Mouse (Mus musculus) liver, embryonic 15.5 days (tissue): ENCODE measurements around the gene Furin. TPM values are rescaled to one million over a fixed set of nuclear protein-coding genes. Genes with fewer than 3 reads are reported as not detected.
"Not testable (repeated sequence)": the region's sequence is repeated elsewhere in the genome, so short reads cannot be mapped to it uniquely, and the experiment has no call there.

Experiments
- ATAC-seq: fragments of 200-750 bp; cut with Nextera tagmentation; 2 replicates; pipeline ENCODE4 v1.8.0; 2017; ENCODE audit warnings: moderate number of reproducible peaks, mild to moderate bottlenecking, moderate library complexity; ENCODE audit not compliant: insufficient read depth
- H3K27ac ChIP-seq: fragments of 300-500 bp; sonication (generic); replicated peaks from 2 replicates; pipeline ENCODE4 v1.5.1; 2015; ENCODE audit warnings: mild to moderate bottlenecking, inconsistent platforms
- H3K27me3 ChIP-seq: fragments of 300-500 bp; sonication (generic); 2 replicates; pipeline ENCODE4 v1.6.1; 2015; ENCODE audit warnings: mild to moderate bottlenecking, inconsistent platforms
- H3K36me3 ChIP-seq: fragments of 300-500 bp; sonication (generic); replicated peaks from 2 replicates; pipeline ENCODE4 v1.6.1; 2015; ENCODE audit warnings: moderate library complexity, mild to moderate bottlenecking, inconsistent platforms
- H3K4me1 ChIP-seq: fragments of 300-500 bp; sonication (generic); replicated peaks from 2 replicates; pipeline ENCODE4 v1.6.1; 2015; ENCODE audit warnings: inconsistent platforms
- H3K4me2 ChIP-seq: fragments of 300-500 bp; sonication (generic); 2 replicates; pipeline ENCODE4 v1.6.1; 2015; ENCODE audit warnings: moderate library complexity, mild to moderate bottlenecking, inconsistent platforms
- H3K4me3 ChIP-seq: fragments of 300-500 bp; sonication (generic); replicated peaks from 2 replicates; pipeline ENCODE4 v1.5.1; 2015; ENCODE audit warnings: mild to moderate bottlenecking, inconsistent platforms
- H3K9ac ChIP-seq: fragments of 300-500 bp; sonication (generic); 2 replicates; pipeline ENCODE4 v1.6.1; 2015; ENCODE audit warnings: moderate library complexity, mild to moderate bottlenecking, inconsistent platforms
- H3K9me3 ChIP-seq: fragments of 300-500 bp; sonication (generic); replicated peaks from 2 replicates; pipeline ENCODE4 v1.6.1; 2016; ENCODE audit warnings: inconsistent platforms
- WGBS: fragments of 180-500 bp; shearing (Covaris S2); methylation state at CpG from one replicate; pipeline ENCODE4 v1.1.7; 2015; ENCODE audit warnings: mixed read lengths; ENCODE audit not compliant: insufficient replicate concordance; 5-methylcytosine and 5-hydroxymethylcytosine counted together
- polyA plus RNA-seq: library from polyadenylated mRNA; unstranded; fragments of >200 nt; fragmentation: Nextera tagmentation; extraction: Ambion mirVana; gene quantifications from 2 replicates; pipeline ENCODE4 v1.2.1, GENCODE M21; 2015

The Furin gene
- polyA plus RNA-seq, 1 experiment from 2014 or later = 8.0 TPM

DNA sequence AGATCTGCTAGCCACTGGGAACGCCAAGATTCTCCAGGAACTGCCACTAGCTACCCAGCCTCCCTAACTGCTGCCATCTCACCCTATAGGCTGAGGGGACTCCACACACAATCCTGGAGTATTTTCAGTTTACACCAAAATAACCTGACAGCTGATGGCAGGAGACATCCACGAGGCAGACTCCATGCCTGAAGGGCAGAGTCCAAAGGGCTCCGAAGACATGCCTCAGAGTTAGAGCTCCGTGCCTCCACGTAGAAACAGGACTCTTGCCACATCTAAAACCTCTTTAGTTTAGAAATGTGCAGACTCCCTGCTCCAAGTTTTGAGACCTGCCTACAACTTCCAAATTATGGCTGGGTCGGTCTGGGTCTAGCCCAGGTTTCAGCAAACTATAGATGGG lies 4.7 kb downstream of the Furin start:
- Histone ChIP-seq H3K4me3 (peak overlapping the region; percentile 73), H3K36me3 (peaks cover 28% of the 10 kb centered on the region), H3K4me1 (peaks cover 45% of the 10 kb centered on the region), H3K9me3 (no peaks in the 10 kb centered on the region), H3K4me2 (peak overlapping the region; percentile 85), H3K27ac (peak overlapping the region; percentile 79), H3K9ac (peak overlapping the region; percentile 25), H3K27me3 (peaks cover 60% of the 10 kb centered on the region)
- WGBS = 66% methylated on average over 6 of the region's 6 CpGs
- ATAC-seq = 0 out of 2 replicates have a peak, but pooled peaks have one; percentile 6

DNA sequence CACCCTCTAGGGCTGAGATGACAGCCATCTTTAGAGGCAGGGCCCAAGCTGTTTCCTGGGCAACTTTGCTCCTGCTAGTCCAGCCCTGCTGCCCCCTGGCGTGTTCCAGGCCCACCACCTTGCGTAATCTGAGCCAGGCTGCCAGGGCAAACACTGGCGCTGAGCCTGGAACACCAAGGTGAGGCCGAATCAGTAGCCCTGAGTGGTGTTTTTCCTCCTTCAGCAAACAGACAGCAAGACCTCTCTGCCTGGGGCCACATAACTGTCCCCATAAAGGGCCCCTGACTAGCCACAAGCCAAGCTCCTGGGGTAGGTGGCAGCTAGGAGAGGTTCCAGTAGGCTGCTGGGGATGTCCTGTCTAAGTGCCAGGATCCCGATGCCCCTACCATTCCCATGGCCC lies 5.1 kb downstream of the Furin start:
- peak overlapping the region; percentile 25; the same call in 1 of the 2 replicates for H3K9ac ChIP-seq
- 53% methylated on average over 5 of the region's 5 CpGs for WGBS
- peak; percentile 49; the same call in 1 of the 2 replicates for ATAC-seq
- H3K4me2 ChIP-seq = peak overlapping the region; percentile 85
- H3K4me1 ChIP-seq = peaks cover 45% of the 10 kb centered on the region
- H3K9me3 ChIP-seq = no peaks in the 10 kb centered on the region
- peaks cover 33% of the 10 kb centered on the region for H3K36me3 ChIP-seq
- H3K4me3 ChIP-seq = peak overlapping the region; percentile 73; the same call in 1 of the 2 replicates
- peaks cover 55% of the 10 kb centered on the region for H3K27me3 ChIP-seq
- H3K27ac ChIP-seq = peak overlapping the region; percentile 79

- Histone ChIP-seq H3K27me3 (peaks cover 43% of the 10 kb centered on the region), H3K4me2 (no peak overlapping the region), H3K4me1 (peaks cover 37% of the 10 kb centered on the region), H3K36me3 (peaks cover 39% of the 10 kb centered on the region), H3K27ac (no peak overlapping the region), H3K4me3 (no peak overlapping the region), H3K9me3 (no peaks in the 10 kb centered on the region), H3K9ac (no peak overlapping the region)
- WGBS = 66% methylated on average over 9 of the region's 9 CpGs
- ATAC-seq = no peak
Measured at GRCm38 (mm10) chr7:80398654-80399444, 6.4 kb downstream of the Furin start.

DNA sequence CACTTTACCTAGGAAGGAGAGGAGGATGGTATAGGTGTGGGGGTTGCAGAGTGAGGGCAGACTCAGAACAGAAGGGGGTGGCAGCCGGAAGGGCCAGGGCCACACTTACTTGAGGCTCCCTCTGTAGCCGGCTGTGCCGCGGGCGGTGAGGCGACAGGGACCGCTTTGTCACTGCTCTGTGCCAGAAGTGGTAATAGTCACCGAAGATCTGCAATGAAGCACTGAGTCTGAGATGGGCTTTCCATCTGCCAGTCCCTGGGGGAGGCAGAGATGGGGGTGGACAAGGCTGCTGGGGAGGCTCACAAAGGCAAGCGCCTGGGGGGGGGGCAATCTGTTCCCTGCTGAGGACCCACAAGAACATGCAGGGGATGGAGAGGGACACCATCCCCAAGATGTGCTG lies 7.2 kb downstream of the Furin start:
- WGBS = 77% methylated on average over 9 of the region's 9 CpGs
- Histone ChIP-seq H3K4me2 (no peak overlapping the region), H3K27ac (no peak overlapping the region), H3K4me3 (no peak overlapping the region), H3K27me3 (peaks cover 34% of the 10 kb centered on the region), H3K9ac (no peak overlapping the region), H3K36me3 (peaks cover 47% of the 10 kb centered on the region), H3K9me3 (no peaks in the 10 kb centered on the region), H3K4me1 (peaks cover 28% of the 10 kb centered on the region)
- ATAC-seq = no peak

GRCm38 (mm10) chr7:80396427-80396826 lies 8.8 kb downstream of the Furin start:
- H3K9ac ChIP-seq, ATAC-seq, H3K4me3 ChIP-seq, H3K27ac ChIP-seq, H3K4me2 ChIP-seq, H3K9me3 ChIP-seq: not testable (repeated sequence)
- peaks cover 19% of the 10 kb centered on the region for H3K27me3 ChIP-seq
- peaks cover 62% of the 10 kb centered on the region for H3K36me3 ChIP-seq
- peaks cover 18% of the 10 kb centered on the region for H3K4me1 ChIP-seq
- 66% methylated on average over 4 of the region's 4 CpGs for WGBS

DNA sequence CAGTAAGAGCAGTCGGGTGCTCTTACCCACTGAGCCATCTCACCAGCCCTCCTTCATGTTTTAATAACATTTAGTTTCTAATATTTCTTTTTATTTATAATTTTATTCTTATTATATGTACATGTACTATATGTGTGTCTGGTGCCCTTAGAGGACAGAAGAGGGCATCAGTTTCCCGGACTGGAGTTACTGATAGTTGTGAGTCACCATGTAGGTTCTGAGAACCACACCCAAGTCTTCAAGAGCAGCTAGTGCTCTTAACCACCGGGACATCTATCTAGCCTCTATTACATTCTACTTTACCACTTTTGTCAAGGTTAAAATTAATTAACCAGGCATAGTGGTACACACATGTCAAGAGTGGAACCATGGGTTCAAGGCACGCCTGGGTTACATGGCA lies 10.6 kb downstream of the Furin start:
- peaks cover under 1% of the 10 kb centered on the region; the same call in 1 of the 2 replicates for H3K4me1 ChIP-seq
- no peak overlapping the region for H3K4me2 ChIP-seq
- 59% methylated on average over 4 of the region's 4 CpGs for WGBS
- peaks cover 74% of the 10 kb centered on the region for H3K36me3 ChIP-seq
- 0 out of 2 replicates have a peak, but pooled peaks cover under 1% of the 10 kb centered on the region for H3K27me3 ChIP-seq
- H3K27ac ChIP-seq = no peak overlapping the region
- no peak overlapping the region for H3K4me3 ChIP-seq
- H3K9me3 ChIP-seq = no peaks in the 10 kb centered on the region
- ATAC-seq = no peak
- no peak overlapping the region for H3K9ac ChIP-seq

DNA sequence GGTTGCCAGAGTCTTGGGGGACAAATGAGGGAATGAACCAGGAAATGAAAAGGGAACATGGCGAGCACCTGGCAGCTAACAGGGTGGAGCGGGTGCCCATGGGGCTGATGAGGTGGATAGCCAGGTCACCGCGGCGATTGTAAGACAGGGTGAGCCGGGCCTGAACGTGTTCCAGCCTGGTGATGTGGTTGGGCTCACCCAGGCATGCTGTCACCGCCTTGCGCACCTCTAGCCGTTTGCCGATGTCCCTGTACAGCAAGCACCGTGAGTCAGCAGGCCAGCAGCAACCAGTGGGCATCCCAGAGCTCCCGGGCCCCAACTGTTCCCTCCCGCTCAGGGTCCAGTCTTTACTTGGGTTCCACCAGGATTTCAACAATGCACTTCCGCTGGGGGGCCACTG lies 13.1 kb downstream of the Furin start:
- Histone ChIP-seq H3K9ac (no peak overlapping the region), H3K4me1 (peaks cover 15% of the 10 kb centered on the region), H3K27me3 (peaks cover 19% of the 10 kb centered on the region), H3K4me3 (no peak overlapping the region), H3K9me3 (no peaks in the 10 kb centered on the region), H3K36me3 (peaks cover 58% of the 10 kb centered on the region), H3K4me2 (no peak overlapping the region), H3K27ac (no peak overlapping the region)
- 81% methylated on average over 15 of the region's 15 CpGs for WGBS
- no peak for ATAC-seq

GRCm38 (mm10) chr7:80387633-80388543 lies 17.3 kb downstream of the Furin start, which contains the start of gene Fes:
Gene Fes, minus strand, starts transcription at chr7:80387946.
- Histone ChIP-seq H3K9me3 (no peaks in the 10 kb centered on the region), H3K4me3 (peak within 1 kb of the TSS; percentile 53), H3K27me3 (peaks cover 29% of the 10 kb centered on the region), H3K4me2 (peak within 1 kb of the TSS; percentile 53), H3K4me1 (peaks cover 24% of the 10 kb centered on the region), H3K36me3 (peaks cover 25% of the 10 kb centered on the region), H3K9ac (peak within 1 kb of the TSS; percentile 37; the same call in 1 of the 2 replicates), H3K27ac (peak within 1 kb of the TSS; percentile 77)
- ATAC-seq = peak; percentile 51
- 10% methylated on average over 33 of the region's 33 CpGs for WGBS

DNA sequence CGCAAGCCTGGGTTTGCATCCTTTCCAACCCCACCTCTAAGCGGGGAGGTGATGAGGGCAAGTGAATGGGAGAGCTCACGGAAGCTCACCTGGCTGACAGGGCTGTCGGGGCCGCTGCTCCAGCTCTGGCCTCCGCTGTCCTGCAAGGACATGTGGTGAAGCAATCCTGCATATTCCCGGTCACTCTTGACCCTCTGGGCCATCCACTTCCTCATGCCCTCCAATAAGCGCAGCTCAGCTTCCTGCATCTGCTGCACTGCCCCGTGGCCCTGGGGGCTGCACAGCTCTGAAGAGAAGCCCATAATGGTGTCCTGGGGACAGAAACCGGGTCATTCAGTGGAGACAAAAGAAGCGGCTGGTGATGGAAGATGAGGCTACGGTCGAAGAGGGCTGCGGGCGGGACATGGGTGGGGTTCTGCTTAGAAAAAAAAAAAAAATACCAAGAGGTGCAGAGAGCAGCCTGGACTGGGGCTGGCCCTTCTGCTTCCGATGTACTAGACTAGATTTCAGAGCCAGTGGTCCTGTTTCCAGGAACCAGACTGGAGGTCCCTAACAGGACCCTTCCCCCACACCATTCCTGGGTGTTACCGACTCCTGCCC lies 18.1 kb downstream of the Furin start:
- H3K4me1 ChIP-seq = peaks cover 24% of the 10 kb centered on the region
- no peaks in the 10 kb centered on the region for H3K9me3 ChIP-seq
- peak overlapping the region; percentile 53 for H3K4me2 ChIP-seq
- peaks cover 29% of the 10 kb centered on the region for H3K27me3 ChIP-seq
- peak overlapping the region; percentile 77 for H3K27ac ChIP-seq
- 5% methylated on average over 17 of the region's 17 CpGs for WGBS
- peak overlapping the region; percentile 37; the same call in 1 of the 2 replicates for H3K9ac ChIP-seq
- H3K36me3 ChIP-seq = peaks cover 21% of the 10 kb centered on the region
- peak overlapping the region; percentile 53 for H3K4me3 ChIP-seq
- ATAC-seq = peak; percentile 22

GRCm38 (mm10) chr7:80386235-80386930 lies 18.9 kb downstream of the Furin start:
- 7% methylated on average over 18 of the region's 18 CpGs for WGBS
- Histone ChIP-seq H3K4me2 (peak overlapping the region; percentile 53), H3K9me3 (no peaks in the 10 kb centered on the region), H3K4me1 (peaks cover 24% of the 10 kb centered on the region), H3K27ac (peak overlapping the region; percentile 77), H3K27me3 (peaks cover 29% of the 10 kb centered on the region), H3K36me3 (peaks cover 16% of the 10 kb centered on the region), H3K9ac (no peak overlapping the region), H3K4me3 (peak overlapping the region; percentile 53)
- ATAC-seq = peak; percentile 51
